Mouse (Mus musculus) erythroblast, adult 5-6 weeks (primary cell): ENCODE measurements around the gene Serpina3c. TPM values are rescaled to one million over a fixed set of nuclear protein-coding genes. Genes with fewer than 3 reads are reported as not detected.
"Not testable (repeated sequence)": the region's sequence is repeated elsewhere in the genome, so short reads cannot be mapped to it uniquely, and the experiment has no call there.

Experiments
- ATAC-seq: replicated peaks from 2 replicates; pipeline ENCODE4 v1.8.0; 2016; ENCODE audit warnings: moderate number of reproducible peaks, mild to moderate bottlenecking, moderate TSS enrichment, inconsistent platforms; ENCODE audit not compliant: poor library complexity, low FRiP score, severe bottlenecking
- total RNA-seq, 2 experiments: library from RNA; stranded (forward) in 1 of 2; stranded (reverse) in 1 of 2; fragments of 150-400 nt in 1 of 2; fragments of 200-764, 138-1000 nt in 1 of 2; gene quantifications; 2 replicates each; pipeline versions ENCODE4 v1.2.3 to v1.2.4; 2015 to 2017; ENCODE audit warnings: low replicate concordance in 2 of 2

Serpina3c gene
- total RNA-seq, 2 experiments from 2014 or later, result not detected

DNA sequence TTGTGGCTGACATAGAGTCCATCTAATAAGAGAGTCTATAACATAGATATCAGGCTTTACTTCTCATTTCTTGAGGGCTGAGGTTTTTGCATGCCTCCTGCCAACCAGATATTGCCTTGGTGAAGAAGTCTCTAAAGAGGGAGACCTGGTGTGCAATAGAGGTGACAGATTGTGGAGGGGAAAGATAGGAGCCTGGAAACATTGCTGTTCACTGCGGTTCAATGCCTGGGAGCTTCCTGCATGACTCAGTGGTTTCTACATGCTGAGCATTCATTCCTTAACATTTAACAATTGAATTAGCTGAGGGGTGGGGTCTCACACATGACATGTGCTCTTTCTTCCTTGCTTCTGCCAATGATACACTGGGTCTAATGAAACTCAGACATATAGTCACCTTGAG is 30.6 kb downstream of the Serpina3c start:
- ATAC-seq, result no peak

- ATAC-seq, result no peak
These were observed 38.6 kb downstream of the Serpina3c start for GRCm38 (mm10) chr12:104114921-104115579.

DNA sequence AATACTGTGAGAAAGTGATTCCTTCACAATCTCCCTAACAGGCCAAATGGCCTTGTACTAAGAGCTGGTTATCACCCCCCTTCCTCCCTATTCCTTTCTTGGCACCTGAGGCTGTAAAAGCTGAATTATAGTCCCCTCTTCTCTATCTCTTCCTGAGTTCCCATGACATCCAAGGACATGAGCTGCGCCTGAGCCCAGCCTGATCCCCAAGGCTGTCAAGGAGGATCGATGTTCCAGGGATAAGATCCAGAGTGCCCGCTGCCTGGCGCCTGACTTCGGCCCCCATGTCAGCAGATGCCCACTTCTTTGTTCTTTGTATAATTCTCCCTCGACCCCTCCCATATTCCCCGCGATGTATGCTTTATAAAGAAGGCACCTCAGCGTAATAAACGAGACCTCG is 41.3 kb downstream of the Serpina3c start, which contains the start of gene Serpina3a:
Serpina3a (plus strand) TSS at position 392 of the 400 bp plus-strand sequence.
- ATAC-seq, result not testable (repeated sequence)

- ATAC-seq, result no peak
These were observed 45.2 kb downstream of the Serpina3c start for GRCm38 (mm10) chr12:104108507-104108906.

DNA sequence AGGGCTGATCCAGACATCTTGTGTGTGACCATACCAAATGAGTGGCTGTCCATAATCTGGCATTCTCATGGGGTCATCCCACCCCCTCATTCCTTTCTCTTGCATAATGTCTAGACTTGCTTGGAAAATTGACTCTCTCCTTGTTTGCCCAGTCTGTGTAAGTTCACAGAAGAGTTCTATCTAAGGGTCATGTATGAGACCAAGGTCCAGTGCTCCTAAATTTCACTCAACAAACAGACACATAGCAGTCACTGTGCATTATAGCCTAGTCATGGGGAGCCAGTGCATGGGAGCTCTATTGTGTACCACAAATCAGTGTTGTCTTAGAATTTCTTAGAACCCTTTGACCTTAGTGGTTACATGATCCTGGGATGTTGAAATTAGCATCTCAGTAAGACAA is 46.8 kb downstream of the Serpina3c start:
- no peak for ATAC-seq

DNA sequence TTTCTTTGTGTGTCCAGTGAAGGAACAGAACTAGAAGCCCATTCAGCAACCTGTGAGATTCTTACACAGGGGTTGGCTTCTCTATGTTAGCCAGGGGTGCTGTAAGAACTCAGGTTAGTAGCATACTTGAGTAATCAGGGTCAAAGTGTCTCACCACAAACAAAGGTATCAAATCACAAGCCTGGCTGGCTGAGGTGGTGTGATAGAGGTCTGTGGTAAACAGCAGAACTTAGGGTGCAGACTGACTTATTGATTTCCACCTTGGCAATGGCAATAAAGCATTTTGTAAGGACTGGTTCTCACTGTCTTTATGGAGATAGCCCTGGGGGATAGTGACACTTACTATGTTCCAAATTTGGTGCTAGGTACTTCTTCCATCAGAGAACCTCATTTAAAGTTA is 47.8 kb downstream of the Serpina3c start:
- no peak for ATAC-seq

DNA sequence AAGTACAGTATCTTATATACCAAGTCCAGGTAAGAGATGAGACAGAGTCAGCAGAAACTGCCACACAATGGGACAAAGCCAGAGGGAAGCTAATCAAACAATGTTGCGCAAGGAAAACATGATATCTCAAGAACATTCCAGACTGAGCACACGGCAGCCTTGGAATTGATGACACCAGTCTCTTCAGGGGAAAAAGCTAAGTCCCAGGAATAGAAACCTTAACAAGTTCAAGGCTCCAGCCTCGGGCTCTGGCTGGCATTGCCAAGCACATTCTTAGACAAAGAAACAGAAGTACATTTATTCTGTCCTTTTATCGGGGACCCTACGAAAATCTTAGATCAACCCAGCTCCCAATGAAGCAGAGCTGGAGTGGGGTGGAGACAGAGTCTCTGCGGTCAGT is 52.9 kb downstream of the Serpina3c start, which contains the start of gene Serpina5:
Serpina5 (plus strand) TSS at position 346 of the 400 bp plus-strand sequence.
- ATAC-seq, result no peak

Other genes starting within 250 kb of the Serpina3c start
- gene Serpina1c, start 249.0 kb downstream of the Serpina3c start, total RNA-seq (2015; ENCODE audit: low replicate concordance), result not detected in 2 replicates
- not detected in 2 replicates for gene Serpina1c, start 249.0 kb downstream of the Serpina3c start, total RNA-seq (2017; ENCODE audit: low replicate concordance)
- not detected in 2 replicates for gene Serpina1e, start 194.9 kb downstream of the Serpina3c start, total RNA-seq (2015; ENCODE audit: low replicate concordance)
- not detected in 2 replicates for gene Serpina1e, start 194.9 kb downstream of the Serpina3c start, total RNA-seq (2017; ENCODE audit: low replicate concordance)
- gene Serpina11, start 163.9 kb downstream of the Serpina3c start, total RNA-seq (2015; ENCODE audit: low replicate concordance), result not detected in 2 replicates
- not detected in 2 replicates for gene Serpina11, start 163.9 kb downstream of the Serpina3c start, total RNA-seq (2017; ENCODE audit: low replicate concordance)
- gene Serpina9, start 140.1 kb downstream of the Serpina3c start, total RNA-seq (2015; ENCODE audit: low replicate concordance), result not detected in 2 replicates
- gene Serpina9, start 140.1 kb downstream of the Serpina3c start, total RNA-seq (2017; ENCODE audit: low replicate concordance), result not detected in 2 replicates
- not detected in 2 replicates for gene Serpina12, start 109.4 kb downstream of the Serpina3c start, total RNA-seq (2015; ENCODE audit: low replicate concordance)
- gene Serpina12, start 109.4 kb downstream of the Serpina3c start, total RNA-seq (2017; ENCODE audit: low replicate concordance), result not detected in 2 replicates
- not detected in 2 replicates for gene Serpina5, start 52.8 kb downstream of the Serpina3c start, total RNA-seq (2015; ENCODE audit: low replicate concordance)
- gene Serpina5, start 52.8 kb downstream of the Serpina3c start, total RNA-seq (2017; ENCODE audit: low replicate concordance), result not detected in 2 replicates
- gene Serpina3a, start 41.1 kb downstream of the Serpina3c start, total RNA-seq (2015; ENCODE audit: low replicate concordance), result not detected in 2 replicates
- not detected in 2 replicates for gene Serpina3a, start 41.1 kb downstream of the Serpina3c start, total RNA-seq (2017; ENCODE audit: low replicate concordance)
- gene Serpina3b, start 25.9 kb downstream of the Serpina3c start, total RNA-seq (2015; ENCODE audit: low replicate concordance), result not detected in 2 replicates
- not detected in 2 replicates for gene Serpina3b, start 25.9 kb downstream of the Serpina3c start, total RNA-seq (2017; ENCODE audit: low replicate concordance)
- not detected in 2 replicates for gene Serpina3f, start 60.7 kb upstream of the Serpina3c start, total RNA-seq (2015; ENCODE audit: low replicate concordance)
- gene Serpina3f, start 60.7 kb upstream of the Serpina3c start, total RNA-seq (2017; ENCODE audit: low replicate concordance), result 0.42 TPM in 1 of 2 replicates, not detected in the other
- 5.6 and 7.9 TPM in 2 replicates for gene Serpina3g, start 82.4 kb upstream of the Serpina3c start, total RNA-seq (2015; ENCODE audit: low replicate concordance)
- 2.6 and 6.6 TPM in 2 replicates for gene Serpina3g, start 82.4 kb upstream of the Serpina3c start, total RNA-seq (2017; ENCODE audit: low replicate concordance)
- gene Serpina3i, start 109.3 kb upstream of the Serpina3c start, total RNA-seq (2015; ENCODE audit: low replicate concordance), result not detected in 2 replicates
- gene Serpina3i, start 109.3 kb upstream of the Serpina3c start, total RNA-seq (2017; ENCODE audit: low replicate concordance), result not detected in 2 replicates
- gene Serpina3j, start 160.7 kb upstream of the Serpina3c start, total RNA-seq (2015; ENCODE audit: low replicate concordance), result not detected in 2 replicates
- not detected in 2 replicates for gene Serpina3j, start 160.7 kb upstream of the Serpina3c start, total RNA-seq (2017; ENCODE audit: low replicate concordance)
- not detected in 2 replicates for gene Serpina3k, start 184.6 kb upstream of the Serpina3c start, total RNA-seq (2015; ENCODE audit: low replicate concordance)
- gene Serpina3k, start 184.6 kb upstream of the Serpina3c start, total RNA-seq (2017; ENCODE audit: low replicate concordance), result not detected in 2 replicates
- gene Serpina3m, start 184.6 kb upstream of the Serpina3c start, total RNA-seq (2015; ENCODE audit: low replicate concordance), result not detected in 2 replicates
- gene Serpina3m, start 184.6 kb upstream of the Serpina3c start, total RNA-seq (2017; ENCODE audit: low replicate concordance), result not detected in 2 replicates